Mouse (Mus musculus) lung, embryonic 16.5 days (tissue): ENCODE measurements around the gene Socs2. TPM values are rescaled to one million over a fixed set of nuclear protein-coding genes. Genes with fewer than 3 reads are reported as not detected.

Experiments used
- ATAC-seq: fragments of 200-750 bp; cut with Nextera tagmentation; 2 replicates; pipeline ENCODE4 v1.8.0; 2017; ENCODE audit warnings: low read depth, mild to moderate bottlenecking, moderate library complexity
- H3K27ac ChIP-seq: fragments of 300-500 bp; sonication (generic); 2 replicates; pipeline ENCODE4 v1.5.1; 2014; ENCODE audit warnings: mild to moderate bottlenecking, control low read depth, low read length
- H3K27me3 ChIP-seq: fragments of 300-500 bp; sonication (generic); 2 replicates; pipeline ENCODE4 v1.6.1; 2014; ENCODE audit warnings: low read depth, low read length, mixed read lengths; ENCODE audit not compliant: control insufficient read depth, insufficient read depth
- H3K36me3 ChIP-seq: fragments of 300-500 bp; sonication (generic); 2 replicates; pipeline ENCODE4 v1.6.1; 2014; ENCODE audit warnings: low read length; ENCODE audit not compliant: control insufficient read depth, insufficient read depth
- H3K4me1 ChIP-seq: fragments of 300-500 bp; sonication (generic); replicated peaks from 2 replicates; pipeline ENCODE4 v1.6.1; 2014; ENCODE audit warnings: low read length, mixed read lengths; ENCODE audit not compliant: control insufficient read depth, insufficient read depth
- H3K4me2 ChIP-seq: fragments of 300-500 bp; sonication (generic); 2 replicates; pipeline ENCODE4 v1.6.1; 2014; ENCODE audit warnings: low read depth, low read length, control low read depth
- H3K4me3 ChIP-seq: fragments of 300-500 bp; sonication (generic); 2 replicates; pipeline ENCODE4 v1.5.1; 2014; ENCODE audit warnings: mild to moderate bottlenecking, low read length, control low read depth
- H3K9ac ChIP-seq: fragments of 300-500 bp; sonication (generic); 2 replicates; pipeline ENCODE4 v1.6.1; 2014; ENCODE audit warnings: low read length, control low read depth
- H3K9me3 ChIP-seq: fragments of 300-500 bp; sonication (generic); 2 replicates; pipeline ENCODE4 v1.6.1; 2016; ENCODE audit warnings: low read length; ENCODE audit not compliant: control insufficient read depth
- WGBS: fragments of 180-500 bp; shearing (Covaris S2); extraction: QIAGEN DNeasy Blood & Tissue Kit; methylation state at CpG from one replicate; pipeline ENCODE4 v1.1.7; 2014; 5-methylcytosine and 5-hydroxymethylcytosine counted together
- polyA plus RNA-seq: library from polyadenylated mRNA; unstranded; fragments of >200 nt; fragmentation: Nextera tagmentation; extraction: Ambion mirVana; gene quantifications from 2 replicates; pipeline ENCODE4 v1.2.1, GENCODE M21; 2015

Socs2 gene
- polyA plus RNA-seq, 1 experiment from 2014 or later, result 90.3 TPM

- WGBS, result 0% methylated on average over 15 of the region's 15 CpGs
- no peaks in the 10 kb centered on the region for H3K27me3 ChIP-seq
- H3K36me3 ChIP-seq, result no peaks in the 10 kb centered on the region
- peak overlapping the region; percentile 96 for H3K27ac ChIP-seq
- H3K4me2 ChIP-seq, result peak overlapping the region; percentile 99
- no peak for ATAC-seq
- peak overlapping the region; percentile 92 for H3K9ac ChIP-seq
- H3K4me1 ChIP-seq, result peaks cover 4% of the 10 kb centered on the region
- peak overlapping the region; percentile 85 for H3K4me3 ChIP-seq
- no peaks in the 10 kb centered on the region for H3K9me3 ChIP-seq
Measured at GRCm38 (mm10) chr10:95415159-95415532, 1.8 kb downstream of the Socs2 start.

- WGBS, result 1% methylated on average over 64 of the region's 65 CpGs
- Histone ChIP-seq H3K9ac (peak overlapping the region; percentile 92), H3K4me2 (peak overlapping the region; percentile 99), H3K9me3 (no peaks in the 10 kb centered on the region), H3K27me3 (no peaks in the 10 kb centered on the region), H3K27ac (peak overlapping the region; percentile 96), H3K4me3 (peak overlapping the region; percentile 85), H3K36me3 (no peaks in the 10 kb centered on the region), H3K4me1 (peaks cover 4% of the 10 kb centered on the region)
- peak; percentile 23; the same call in 1 of the 2 replicates for ATAC-seq
Measured at GRCm38 (mm10) chr10:95414316-95415158, 2.4 kb downstream of the Socs2 start.

GRCm38 (mm10) chr10:95411139-95411538 lies 5.8 kb downstream of the Socs2 start:
- H3K4me2 ChIP-seq, result no peak overlapping the region
- no peak overlapping the region for H3K27ac ChIP-seq
- H3K4me3 ChIP-seq, result no peak overlapping the region
- H3K9ac ChIP-seq, result no peak overlapping the region
- H3K4me1 ChIP-seq, result peaks cover 2% of the 10 kb centered on the region
- H3K36me3 ChIP-seq, result no peaks in the 10 kb centered on the region; the same call in 1 of the 2 replicates
- H3K27me3 ChIP-seq, result no peaks in the 10 kb centered on the region
- no peak for ATAC-seq
- 92% methylated on average over 9 of the region's 9 CpGs for WGBS
- H3K9me3 ChIP-seq, result no peaks in the 10 kb centered on the region

GRCm38 (mm10) chr10:95410709-95411108 lies 6.3 kb downstream of the Socs2 start:
- H3K9ac ChIP-seq, result no peak overlapping the region
- no peak overlapping the region for H3K4me3 ChIP-seq
- WGBS, result 83% methylated on average over 7 of the region's 7 CpGs
- H3K36me3 ChIP-seq, result no peaks in the 10 kb centered on the region; the same call in 1 of the 2 replicates
- no peak for ATAC-seq
- H3K9me3 ChIP-seq, result no peaks in the 10 kb centered on the region
- H3K27ac ChIP-seq, result no peak overlapping the region
- no peaks in the 10 kb centered on the region for H3K27me3 ChIP-seq
- H3K4me1 ChIP-seq, result peaks cover 2% of the 10 kb centered on the region
- H3K4me2 ChIP-seq, result no peak overlapping the region

GRCm38 (mm10) chr10:95410209-95410608 lies 6.8 kb downstream of the Socs2 start:
- Histone ChIP-seq H3K4me2 (no peak overlapping the region), H3K4me1 (peaks cover 2% of the 10 kb centered on the region), H3K36me3 (no peaks in the 10 kb centered on the region; the same call in 1 of the 2 replicates), H3K9me3 (no peaks in the 10 kb centered on the region), H3K9ac (no peak overlapping the region), H3K4me3 (no peak overlapping the region), H3K27ac (no peak overlapping the region), H3K27me3 (no peaks in the 10 kb centered on the region)
- ATAC-seq, result no peak
- 89% methylated on average over 4 of the region's 4 CpGs for WGBS

- H3K27ac ChIP-seq, result no peak overlapping the region
- H3K9me3 ChIP-seq, result no peaks in the 10 kb centered on the region
- WGBS, result 76% methylated on average over 7 of the region's 7 CpGs
- peaks cover 2% of the 10 kb centered on the region; the same call in 1 of the 2 replicates for H3K4me1 ChIP-seq
- H3K9ac ChIP-seq, result no peak overlapping the region
- H3K4me3 ChIP-seq, result no peak overlapping the region
- no peaks in the 10 kb centered on the region; the same call in 1 of the 2 replicates for H3K36me3 ChIP-seq
- H3K27me3 ChIP-seq, result no peaks in the 10 kb centered on the region
- ATAC-seq, result no peak
- H3K4me2 ChIP-seq, result no peak overlapping the region
Measured at GRCm38 (mm10) chr10:95409149-95409548, 7.8 kb downstream of the Socs2 start.

GRCm38 (mm10) chr10:95408487-95408886 lies 8.5 kb downstream of the Socs2 start:
- H3K4me3 ChIP-seq, result no peak overlapping the region
- no peak for ATAC-seq
- 65% methylated on average over 9 of the region's 9 CpGs for WGBS
- no peaks in the 10 kb centered on the region for H3K9me3 ChIP-seq
- H3K27me3 ChIP-seq, result no peaks in the 10 kb centered on the region
- H3K9ac ChIP-seq, result no peak overlapping the region
- peaks cover 2% of the 10 kb centered on the region; the same call in 1 of the 2 replicates for H3K4me1 ChIP-seq
- H3K36me3 ChIP-seq, result no peaks in the 10 kb centered on the region; the same call in 1 of the 2 replicates
- H3K4me2 ChIP-seq, result no peak overlapping the region
- peak overlapping the region; percentile 39 for H3K27ac ChIP-seq

GRCm38 (mm10) chr10:95407541-95408160 lies 9.3 kb downstream of the Socs2 start:
- no peak overlapping the region for H3K4me2 ChIP-seq
- no peak overlapping the region for H3K4me3 ChIP-seq
- H3K27ac ChIP-seq, result peak overlapping the region; percentile 32; the same call in 1 of the 2 replicates
- WGBS, result 40% methylated on average over 12 of the region's 12 CpGs
- H3K9ac ChIP-seq, result no peak overlapping the region
- H3K9me3 ChIP-seq, result no peaks in the 10 kb centered on the region
- no peaks in the 10 kb centered on the region; the same call in 1 of the 2 replicates for H3K36me3 ChIP-seq
- ATAC-seq, result peak; percentile 68
- H3K4me1 ChIP-seq, result peaks cover 2% of the 10 kb centered on the region; the same call in 1 of the 2 replicates
- no peaks in the 10 kb centered on the region for H3K27me3 ChIP-seq

GRCm38 (mm10) chr10:95404774-95405173 lies 12.2 kb downstream of the Socs2 start:
- no peak for ATAC-seq
- Histone ChIP-seq H3K4me1 (peaks cover 6% of the 10 kb centered on the region), H3K36me3 (no peaks in the 10 kb centered on the region; the same call in 1 of the 2 replicates), H3K9ac (no peak overlapping the region), H3K4me3 (no peak overlapping the region), H3K4me2 (no peak overlapping the region), H3K27me3 (no peaks in the 10 kb centered on the region), H3K27ac (no peak overlapping the region), H3K9me3 (no peaks in the 10 kb centered on the region)
- 85% methylated on average over 2 of the region's 2 CpGs for WGBS
